Mouse (Mus musculus) lung, postnatal 0 days (tissue): ENCODE data around the gene Zfp385b. TPM values are rescaled to one million over a fixed set of nuclear protein-coding genes. Genes with fewer than 3 reads are reported as not detected.
A peak's percentile ranks its signal among the peaks of the same experiment; 100 is the strongest.

Experiments used
- ATAC-seq: fragments of 200-750 bp; cut with Nextera tagmentation; 2 replicates; pipeline ENCODE4 v1.8.0; 2017; ENCODE audit warnings: moderate library complexity
- DNase-seq: peaks from one replicate; pipeline ENCODE4 v3.0.0-alpha.2; 2016; ENCODE audit warnings: low spot score
- H3K27ac ChIP-seq: fragments of 300-500 bp; sonication (generic); 2 replicates; pipeline ENCODE4 v1.5.1; 2014; ENCODE audit warnings: antibody characterized with exemption, mild to moderate bottlenecking, low read length, mixed read lengths
- H3K27me3 ChIP-seq: fragments of 300-500 bp; sonication (generic); replicated peaks from 2 replicates; pipeline ENCODE4 v1.6.1; 2014; ENCODE audit warnings: low read length, mixed read lengths; ENCODE audit not compliant: insufficient read depth
- H3K36me3 ChIP-seq: fragments of 300-500 bp; sonication (generic); 2 replicates; pipeline ENCODE4 v1.6.1; 2014; ENCODE audit warnings: low read length, mixed read lengths; ENCODE audit not compliant: insufficient read depth
- H3K4me1 ChIP-seq: fragments of 300-500 bp; sonication (generic); 2 replicates; pipeline ENCODE4 v1.6.1; 2014; ENCODE audit warnings: antibody characterized with exemption, low read depth, low read length, mixed read lengths; ENCODE audit not compliant: insufficient read depth
- H3K4me2 ChIP-seq: fragments of 300-500 bp; sonication (generic); replicated peaks from 2 replicates; pipeline ENCODE4 v1.6.1; 2014; ENCODE audit warnings: low read depth, mild to moderate bottlenecking, low read length, moderate library complexity, mixed read lengths
- H3K4me3 ChIP-seq: fragments of 300-500 bp; sonication (generic); 2 replicates; pipeline ENCODE4 v1.5.1; 2014; ENCODE audit warnings: low read depth, low read length
- H3K9ac ChIP-seq: fragments of 300-500 bp; sonication (generic); replicated peaks from 2 replicates; pipeline ENCODE4 v1.6.1; 2014; ENCODE audit warnings: low read depth, mild to moderate bottlenecking
- H3K9me3 ChIP-seq: fragments of 300-500 bp; sonication (generic); 2 replicates; pipeline ENCODE4 v1.6.1; 2016; ENCODE audit warnings: low read length, mixed read lengths
- CTCF ChIP-seq: IDR thresholded peaks from 2 replicates; pipeline ENCODE4 v1.5.1; 2016; ENCODE audit warnings: antibody characterized with exemption, mild to moderate bottlenecking
- EP300 ChIP-seq: IDR thresholded peaks from 2 replicates; pipeline ENCODE4 v1.6.1; 2016; ENCODE audit warnings: antibody characterized with exemption, mild to moderate bottlenecking, control low read depth
- WGBS: fragments of 180-500 bp; shearing (Covaris S2); extraction: QIAGEN DNeasy Blood & Tissue Kit; methylation state at CpG from one replicate; pipeline ENCODE4 v1.1.7; 2014; 5-methylcytosine and 5-hydroxymethylcytosine counted together
- polyA plus RNA-seq: library from polyadenylated mRNA; unstranded; fragments of >200 nt; fragmentation: Nextera tagmentation; extraction: Ambion mirVana; gene quantifications from 2 replicates; pipeline ENCODE4 v1.2.1, GENCODE M21; 2015

Gene Zfp385b
- polyA plus RNA-seq, 1 experiment from 2014 or later: 13.9 TPM

DNA sequence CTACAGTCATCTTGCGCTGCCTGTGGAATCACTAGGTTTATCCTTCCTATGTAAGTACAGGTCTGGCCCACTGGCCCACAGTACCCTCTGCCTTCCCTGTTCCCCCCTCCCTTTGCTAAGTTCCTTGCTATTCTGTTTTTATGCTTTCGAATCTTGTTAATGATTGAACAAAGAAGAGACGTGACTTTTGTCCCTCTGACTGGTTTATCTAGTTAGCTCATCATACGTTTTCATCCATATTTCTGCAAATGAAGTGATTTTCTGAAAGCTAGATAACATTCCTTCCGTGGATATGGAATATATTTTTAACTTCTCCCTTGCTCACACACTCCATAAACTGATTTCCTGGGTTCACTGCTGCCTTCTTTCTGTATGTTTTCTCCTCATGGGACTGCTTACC lies 302.8 kb downstream of the Zfp385b start:
- no peak for ATAC-seq
- Histone ChIP-seq H3K27ac (no peak overlapping the region), H3K4me2 (no peak overlapping the region), H3K27me3 (no peaks in the 10 kb centered on the region), H3K9me3 (no peaks in the 10 kb centered on the region), H3K9ac (no peak overlapping the region), H3K4me1 (peaks cover 3% of the 10 kb centered on the region; the same call in 1 of the 2 replicates), H3K36me3 (no peaks in the 10 kb centered on the region), H3K4me3 (no peak overlapping the region)
- 64% methylated on average over 5 of the region's 5 CpGs for WGBS
- TF ChIP-seq CTCF: no peak
- TF ChIP-seq EP300: no peak
- DNase-seq: no peak

DNA sequence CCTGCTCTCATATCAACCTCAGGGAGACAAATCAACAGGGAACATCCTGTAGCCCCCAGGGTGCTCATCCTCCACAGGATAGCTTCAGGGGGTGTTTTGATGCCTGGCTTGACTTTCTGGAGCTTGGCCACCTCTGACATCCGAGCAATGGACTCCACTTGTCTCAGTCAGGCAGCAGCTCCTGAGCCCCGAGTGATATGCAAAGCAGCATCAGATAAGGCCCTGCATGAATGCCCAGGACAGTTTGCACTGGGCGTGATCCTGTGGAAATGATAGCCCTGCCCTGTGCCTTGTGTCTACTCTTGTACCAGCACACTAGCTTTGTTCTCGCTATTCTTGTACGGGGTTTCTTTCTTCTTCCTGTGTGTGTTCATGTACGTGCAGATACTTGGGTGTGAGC lies 303.8 kb downstream of the Zfp385b start:
- 39% methylated on average over 6 of the region's 6 CpGs for WGBS
- H3K36me3 ChIP-seq: no peaks in the 10 kb centered on the region
- H3K4me2 ChIP-seq: no peak overlapping the region
- H3K4me3 ChIP-seq: no peak overlapping the region
- ATAC-seq (no peak), DNase-seq (no peak)
- no peak for TF ChIP-seq EP300
- TF ChIP-seq CTCF: no peak
- H3K9me3 ChIP-seq: no peaks in the 10 kb centered on the region
- no peak overlapping the region for H3K27ac ChIP-seq
- peaks cover 3% of the 10 kb centered on the region; the same call in 1 of the 2 replicates for H3K4me1 ChIP-seq
- no peaks in the 10 kb centered on the region for H3K27me3 ChIP-seq
- no peak overlapping the region for H3K9ac ChIP-seq

DNA sequence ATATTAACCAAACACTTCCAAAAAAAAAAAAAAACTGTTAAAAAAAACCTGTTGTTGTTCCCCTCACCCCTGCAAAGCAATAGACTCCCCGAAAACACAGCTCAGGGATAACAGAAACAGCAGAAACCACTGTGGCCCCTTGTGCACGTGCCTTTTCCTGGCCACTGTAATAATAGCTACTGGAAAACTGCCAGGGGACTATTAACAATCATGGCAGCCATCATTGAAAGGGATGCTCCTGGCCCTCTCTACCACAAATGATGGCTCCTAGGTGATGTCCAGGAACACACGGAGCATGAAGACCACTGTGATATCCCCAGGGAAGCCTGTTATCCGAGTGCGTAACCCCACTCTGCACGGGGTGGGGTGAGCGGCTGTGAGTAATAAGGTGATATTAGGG lies 304.4 kb downstream of the Zfp385b start:
- H3K9ac ChIP-seq: no peak overlapping the region
- DNase-seq (no peak), ATAC-seq (no peak)
- no peaks in the 10 kb centered on the region for H3K27me3 ChIP-seq
- peaks cover 3% of the 10 kb centered on the region; the same call in 1 of the 2 replicates for H3K4me1 ChIP-seq
- no peak overlapping the region for H3K4me2 ChIP-seq
- no peaks in the 10 kb centered on the region for H3K36me3 ChIP-seq
- 66% methylated on average over 7 of the region's 7 CpGs for WGBS
- H3K27ac ChIP-seq: no peak overlapping the region
- H3K9me3 ChIP-seq: no peaks in the 10 kb centered on the region
- TF ChIP-seq CTCF (no peak), EP300 (no peak)
- H3K4me3 ChIP-seq: no peak overlapping the region

DNA sequence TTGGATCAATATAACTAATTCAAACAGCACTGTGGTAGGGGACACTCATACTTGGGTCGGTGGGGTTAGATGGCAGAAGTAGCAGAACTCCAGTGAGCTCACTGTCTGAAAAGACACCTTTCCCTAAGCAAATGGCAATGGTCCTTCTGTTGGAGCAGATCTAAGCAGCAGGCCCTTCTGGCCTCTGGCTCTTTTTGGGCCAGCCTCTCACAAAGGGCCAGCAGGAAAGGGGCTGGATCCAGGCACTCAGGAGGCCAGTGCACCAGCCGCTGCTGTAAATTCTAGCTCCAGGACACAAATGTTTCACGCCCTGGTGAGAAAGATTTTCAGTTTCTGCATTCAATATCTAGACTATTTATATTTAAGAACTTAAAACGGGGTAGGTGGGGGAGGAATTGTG lies 305.0 kb downstream of the Zfp385b start:
- no peak overlapping the region for H3K27ac ChIP-seq
- peaks cover 3% of the 10 kb centered on the region; the same call in 1 of the 2 replicates for H3K4me1 ChIP-seq
- no peak overlapping the region for H3K9ac ChIP-seq
- ATAC-seq (no peak), DNase-seq (no peak)
- H3K36me3 ChIP-seq: no peaks in the 10 kb centered on the region
- no peak overlapping the region for H3K4me2 ChIP-seq
- no peak overlapping the region for H3K4me3 ChIP-seq
- no peaks in the 10 kb centered on the region for H3K27me3 ChIP-seq
- TF ChIP-seq EP300 (no peak), CTCF (no peak)
- WGBS: 67% methylated on average over 4 of the region's 4 CpGs
- no peaks in the 10 kb centered on the region for H3K9me3 ChIP-seq

DNA sequence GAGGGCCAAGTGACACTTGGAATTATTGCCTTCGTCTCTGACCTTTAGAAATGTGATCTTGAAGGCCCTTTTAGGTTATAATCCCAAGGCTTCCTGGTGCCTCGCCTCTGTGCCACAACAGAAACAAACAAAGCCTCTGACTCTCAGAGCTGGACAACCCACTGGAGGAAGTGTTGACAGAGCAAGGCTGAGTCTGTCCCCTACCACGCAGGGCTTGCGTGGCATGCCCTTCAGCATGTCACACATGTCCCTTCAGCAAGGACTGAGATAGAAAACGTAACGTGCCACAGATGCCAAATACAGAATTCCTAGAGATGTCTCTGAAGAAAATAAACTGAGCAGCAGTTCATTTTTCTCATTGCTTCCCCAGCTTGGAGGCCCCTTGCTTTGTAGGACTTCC lies 310.7 kb downstream of the Zfp385b start:
- TF ChIP-seq CTCF: no peak
- TF ChIP-seq EP300: no peak
- Histone ChIP-seq H3K36me3 (no peaks in the 10 kb centered on the region), H3K9me3 (no peaks in the 10 kb centered on the region), H3K4me2 (no peak overlapping the region), H3K27me3 (no peaks in the 10 kb centered on the region), H3K9ac (no peak overlapping the region), H3K4me3 (no peak overlapping the region), H3K4me1 (no peaks in the 10 kb centered on the region), H3K27ac (no peak overlapping the region)
- DNase-seq: no peak
- ATAC-seq: no peak
- 62% methylated on average over 6 of the region's 6 CpGs for WGBS

DNA sequence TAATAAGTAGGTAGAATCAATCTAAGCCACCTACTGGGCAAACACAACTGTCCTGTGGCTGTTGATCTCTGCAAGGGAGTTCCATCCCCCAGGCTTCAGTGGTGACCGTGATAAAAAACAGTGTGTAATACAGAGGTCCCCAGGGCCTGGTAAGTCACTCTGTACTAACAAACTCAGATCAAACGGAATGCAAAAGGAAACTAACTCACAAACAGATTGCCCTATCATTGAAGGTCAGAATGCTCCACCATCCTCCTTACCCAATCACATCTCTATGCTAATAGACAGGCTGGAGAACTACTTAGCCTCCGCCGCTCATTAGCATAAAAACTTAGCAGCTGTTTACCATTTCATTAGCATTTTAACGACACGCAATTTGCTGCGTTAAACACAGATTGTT lies 313.1 kb downstream of the Zfp385b start:
- TF ChIP-seq EP300: no peak
- no peak for TF ChIP-seq CTCF
- H3K4me3 ChIP-seq: no peak overlapping the region
- no peaks in the 10 kb centered on the region for H3K4me1 ChIP-seq
- H3K27me3 ChIP-seq: no peaks in the 10 kb centered on the region
- ATAC-seq: no peak
- no peak overlapping the region for H3K9ac ChIP-seq
- no peaks in the 10 kb centered on the region for H3K36me3 ChIP-seq
- no peak overlapping the region for H3K27ac ChIP-seq
- no peaks in the 10 kb centered on the region for H3K9me3 ChIP-seq
- WGBS: 28% methylated on average over 7 of the region's 7 CpGs
- no peak for DNase-seq
- peak overlapping the region; percentile 30; the same call in 1 of the 2 replicates for H3K4me2 ChIP-seq

DNA sequence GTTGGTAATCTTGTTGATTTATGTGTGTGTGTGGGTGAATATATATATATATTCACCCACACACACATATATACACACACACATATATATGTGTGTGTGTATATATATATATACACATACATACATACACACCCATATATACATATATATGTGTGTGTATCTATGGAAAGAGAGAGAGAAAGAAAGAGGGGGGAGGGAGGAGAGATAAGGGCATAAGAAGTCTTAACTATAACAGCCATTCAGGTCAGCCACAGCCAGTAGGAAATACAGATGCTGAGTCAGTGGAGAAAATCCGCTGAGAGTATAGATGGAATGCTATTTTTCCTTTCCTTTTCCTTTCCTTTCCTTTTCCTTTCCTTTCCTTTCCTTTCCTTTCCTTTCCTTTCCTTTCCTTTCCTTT lies 313.8 kb downstream of the Zfp385b start:
- Histone ChIP-seq H3K4me1 (no peaks in the 10 kb centered on the region), H3K27me3 (no peaks in the 10 kb centered on the region), H3K27ac (no peak overlapping the region), H3K4me2 (no peak overlapping the region), H3K9me3 (no peaks in the 10 kb centered on the region), H3K4me3 (no peak overlapping the region), H3K9ac (no peak overlapping the region), H3K36me3 (no peaks in the 10 kb centered on the region)
- WGBS: 88% methylated on average over 1 of the region's 1 CpGs
- TF ChIP-seq CTCF (no peak), EP300 (no peak)
- ATAC-seq: no peak
- DNase-seq: no peak
